Mouse (Mus musculus) liver, embryonic 14.5 days (tissue): ENCODE data around the gene Mtmr10.

ENCODE experiments used
- CTCF ChIP-seq: IDR thresholded peaks from 2 replicates; pipeline ENCODE4 v1.5.1; 2016; ENCODE audit warnings: antibody characterized with exemption, low read depth, control low read depth
- EP300 ChIP-seq: IDR thresholded peaks from 2 replicates; pipeline ENCODE4 v1.6.1; 2016; ENCODE audit warnings: antibody characterized with exemption, low read depth

GRCm38 (mm10) chr7:64327486-64327885 is 40.0 kb downstream of the Mtmr10 start:
- no peak for TF ChIP-seq CTCF
- TF ChIP-seq EP300, result no peak
